Mouse (Mus musculus) CD4-positive, CD25-positive, alpha-beta regulatory T cell, adult 2 months (primary cell): ENCODE results near the gene Olfr143.

Experiments used
- DNase-seq: peaks from one replicate; pipeline ENCODE4 v3.0.0-alpha.2; 2012; ENCODE audit warnings: low read depth, low spot score

Gene Olfr143

DNA sequence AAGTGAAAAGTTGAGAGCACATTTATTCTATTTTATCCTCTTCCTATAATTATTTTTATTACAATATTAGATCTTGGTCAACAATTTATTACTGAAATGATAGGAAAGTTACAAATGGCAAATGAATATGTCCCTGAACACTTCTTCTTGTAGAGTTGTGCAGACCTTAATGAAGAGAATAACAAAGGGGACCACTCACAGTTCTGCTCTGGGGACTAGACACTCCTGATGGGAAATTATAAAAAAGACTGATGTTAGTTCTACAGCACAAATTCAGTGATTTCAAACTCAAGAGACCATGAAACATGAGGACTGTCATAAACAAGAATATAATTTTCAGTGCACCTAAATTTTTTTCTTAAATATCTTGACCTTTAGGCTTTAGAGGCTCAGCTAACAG lies at the start of gene Olfr143:
Olfr143 (plus strand) TSS at position 301 of the 400 bp plus-strand sequence.
- no peak for DNase-seq

DNA sequence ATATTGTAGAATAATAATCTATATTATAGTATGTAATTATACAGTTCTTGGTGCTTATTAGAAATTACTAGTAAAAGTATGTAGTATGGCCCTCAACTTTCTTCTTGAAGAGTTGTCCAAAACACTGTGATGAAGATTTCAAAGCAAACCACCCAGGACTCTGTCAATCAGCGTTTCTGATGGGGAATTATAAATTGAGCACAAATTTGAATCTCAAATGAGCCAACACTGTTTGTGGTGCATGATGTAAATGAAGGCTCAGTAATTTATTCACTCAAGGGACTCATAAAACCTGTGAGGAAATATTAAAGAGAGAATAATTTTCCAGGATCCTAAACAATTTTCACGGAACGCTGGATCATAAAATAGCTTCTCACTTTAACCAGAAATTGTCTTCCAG lies 44.5 kb upstream of the Olfr143 start, which contains the start of gene Olfr893:
Olfr893 (plus strand) TSS at position 301 of the 400 bp plus-strand sequence.
- no peak for DNase-seq

DNA sequence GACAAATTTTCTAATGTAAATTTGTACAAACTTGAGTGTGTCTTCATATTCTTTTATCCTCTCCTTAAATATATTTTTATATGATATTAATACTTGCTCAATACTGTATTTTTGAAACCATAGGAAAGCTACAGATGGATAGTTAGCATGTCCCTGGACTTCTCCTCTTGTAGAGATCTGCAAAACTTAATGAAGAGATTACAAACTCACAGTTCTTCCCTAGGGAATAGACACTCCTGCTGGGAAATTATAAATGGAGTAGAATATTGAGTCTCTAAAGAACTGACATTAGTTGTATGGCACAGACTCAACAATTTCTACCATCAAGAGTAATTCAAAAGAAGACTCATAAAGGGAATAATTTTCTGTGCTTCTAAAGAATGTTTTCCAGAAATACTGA lies 34.8 kb upstream of the Olfr143 start, which contains the start of gene Olfr894:
Olfr894 (plus strand) TSS at position 301 of the 400 bp plus-strand sequence.
- DNase-seq = no peak

DNA sequence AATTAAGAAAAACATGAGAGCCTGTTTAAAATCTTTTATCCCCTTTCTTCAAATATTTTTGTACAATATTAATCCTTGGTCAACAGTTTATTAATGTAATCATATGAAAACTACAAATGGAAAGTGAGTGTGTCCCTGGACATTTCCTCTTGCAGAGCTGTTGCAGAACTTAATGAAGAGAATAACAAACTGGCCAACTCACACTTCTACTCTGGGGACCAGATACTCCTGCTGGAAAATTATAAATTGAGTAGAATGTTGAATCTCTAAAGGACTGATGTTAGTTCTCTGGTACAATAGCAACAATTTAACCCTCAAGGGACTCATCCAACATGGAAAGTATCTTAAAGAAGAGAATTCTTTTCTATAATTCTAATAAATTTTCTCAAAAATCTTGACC lies 15.0 kb downstream of the Olfr143 start, which contains the start of gene Olfr895:
Olfr895 (plus strand) TSS at position 301 of the 400 bp plus-strand sequence.
- DNase-seq = no peak

DNA sequence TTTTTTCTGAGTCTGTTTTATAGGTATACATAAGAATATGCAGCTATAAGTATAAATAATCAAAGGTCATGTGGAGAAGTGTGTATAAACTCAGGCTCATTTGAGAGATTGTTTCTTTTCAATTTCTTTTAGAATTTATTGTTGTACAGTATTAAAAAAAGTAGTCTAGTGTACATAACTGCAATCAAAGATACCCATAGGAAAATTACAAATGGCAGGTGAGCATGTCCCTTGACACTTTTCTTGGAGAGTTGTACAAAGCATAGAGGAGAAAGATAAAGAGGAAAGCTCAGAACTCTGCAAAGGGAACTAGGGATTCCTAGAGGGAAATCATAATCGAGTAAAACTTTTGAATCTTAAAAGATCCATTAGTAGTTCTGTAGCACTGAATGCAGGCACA lies 38.2 kb downstream of the Olfr143 start, which contains the start of gene Olfr896-ps1:
Olfr896-ps1 (plus strand) TSS at position 301 of the 400 bp plus-strand sequence.
- no peak for DNase-seq
